Comparison of ENCODE assay signal across 19 mouse cellular contexts in the genomic region with DNA sequence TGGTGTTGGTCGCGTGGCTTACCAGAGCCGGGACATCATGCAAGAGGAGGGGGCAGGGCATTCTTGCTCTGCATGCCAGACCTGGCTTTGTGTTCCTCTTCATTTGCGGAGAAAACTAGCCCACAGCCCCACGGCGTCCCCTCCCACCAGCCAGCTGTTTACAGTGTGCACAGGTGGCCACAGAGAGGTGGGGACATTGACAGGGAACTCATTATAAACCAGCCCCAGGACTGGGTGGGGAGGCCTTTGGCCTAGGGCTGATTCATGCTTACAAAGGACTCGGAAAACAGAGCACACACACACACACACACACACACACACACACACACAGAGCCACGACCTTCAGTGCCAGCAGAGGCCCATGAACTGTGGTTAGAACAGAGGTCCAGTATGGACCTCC. TPM values are rescaled to one million over a fixed set of nuclear protein-coding genes. Genes with fewer than 3 reads are reported as not detected.
DNase-seq lines count a peak whose midpoint lies in the region; ATAC-seq and TF ChIP-seq lines count a peak whose summit lies in the region.
"Had no signal": no experiment of that assay in that cellular context is flagged by ENCODE, and none has a peak within 500 bp of the region (broad histone marks: within the 10 kb centered on the region; RNA-seq: fewer than 3 reads in every experiment).

No protein-coding gene starts in this region.

- peak overlapping the region; percentile 6 for H3K27ac ChIP-seq in lung, embryonic 16.5 days (ENCODE audit: low read length)
- peak overlapping the region; percentile 54 for H3K27ac ChIP-seq in intestine, embryonic 16.5 days (ENCODE audit: low read length)
- peak overlapping the region; percentile 70 for H3K27ac ChIP-seq in stomach, embryonic 16.5 days (ENCODE audit: low read length)
- H3K27ac ChIP-seq: forebrain, embryonic 10.5 days; lung, embryonic 15.5 days; midbrain, embryonic 15.5 days had no signal

- 42% methylated on average over 8 of the region's 8 CpGs for WGBS in lung, embryonic 16.5 days
- 57% methylated on average over 8 of the region's 8 CpGs for WGBS in lung, adult 2 months
- 40% methylated on average over 8 of the region's 8 CpGs for WGBS in intestine, embryonic 16.5 days
- WGBS in stomach, embryonic 16.5 days, result 45% methylated on average over 8 of the region's 8 CpGs

- TF ChIP-seq CTCF in lung, adult 2 months (IDR thresholded peaks at IDR 0.05; ENCODE audit: insufficient read depth, low read length), result no peak

- no peak for DNase-seq in lung, adult 2 months
- peak; percentile 59 for DNase-seq in ZHBTc4 (ENCODE audit: low read depth, low spot score)
- no peak for DNase-seq in kidney, postnatal 36 days
- no peak for DNase-seq in left cerebral cortex, adult 9 months (ENCODE audit: low spot score in 2 of 2)
- DNase-seq: cerebellum, postnatal 25 days; gastrocnemius, postnatal 14 days; kidney, adult 8-10 months; right cerebral cortex, adult 18-20 months; spleen, adult 18-20 months; thymus, adult 18-20 months had no signal

- H3K4me3 ChIP-seq in lung, embryonic 16.5 days (ENCODE audit: low read length), result no peak overlapping the region
- no peak overlapping the region for H3K4me3 ChIP-seq in lung, adult 2 months (replicated peaks; ENCODE audit: extremely low read depth, low read depth, low read length)
- no peak overlapping the region for H3K4me3 ChIP-seq in intestine, embryonic 16.5 days (ENCODE audit: low read length)
- H3K4me3 ChIP-seq in stomach, embryonic 16.5 days (replicated peaks; ENCODE audit: low read length), result no peak overlapping the region
- H3K4me3 ChIP-seq: forebrain, embryonic 10.5 days; lung, embryonic 15.5 days; midbrain, embryonic 15.5 days had no signal

- no peaks in the 10 kb centered on the region for H3K27me3 ChIP-seq in lung, embryonic 16.5 days (ENCODE audit: control insufficient read depth, insufficient read depth, low read depth, low read length)
- no peaks in the 10 kb centered on the region for H3K27me3 ChIP-seq in intestine, embryonic 16.5 days (replicated peaks; ENCODE audit: control insufficient read depth, insufficient read depth, low read length)
- H3K27me3 ChIP-seq in stomach, embryonic 16.5 days (ENCODE audit: control insufficient read depth, insufficient read depth, low read length), result no peaks in the 10 kb centered on the region
- H3K27me3 ChIP-seq: lung, embryonic 15.5 days; midbrain, embryonic 15.5 days had no signal

- no peaks in the 10 kb centered on the region for H3K36me3 ChIP-seq in lung, embryonic 16.5 days (ENCODE audit: control insufficient read depth, insufficient read depth, low read length)
- no peaks in the 10 kb centered on the region for H3K36me3 ChIP-seq in intestine, embryonic 16.5 days (ENCODE audit: control insufficient read depth, insufficient read depth, low read length)
- H3K36me3 ChIP-seq in stomach, embryonic 16.5 days (ENCODE audit: control insufficient read depth, insufficient read depth, low read length), result no peaks in the 10 kb centered on the region
- H3K36me3 ChIP-seq: forebrain, embryonic 10.5 days; lung, embryonic 15.5 days; midbrain, embryonic 15.5 days had no signal

- ATAC-seq in lung, embryonic 16.5 days (ENCODE audit: low read depth), result no peak
- peak; percentile 45; the same call in 1 of the 2 replicates for ATAC-seq in intestine, embryonic 16.5 days
- peak; percentile 85; the same call in 1 of the 2 replicates for ATAC-seq in stomach, embryonic 16.5 days (ENCODE audit: insufficient read depth, low FRiP score)
- ATAC-seq: hindbrain, embryonic 16.5 days; midbrain, embryonic 15.5 days had no signal

- no peaks in the 10 kb centered on the region for H3K9me3 ChIP-seq in lung, embryonic 16.5 days (ENCODE audit: control insufficient read depth, low read length)
- no peaks in the 10 kb centered on the region for H3K9me3 ChIP-seq in intestine, embryonic 16.5 days (ENCODE audit: control insufficient read depth, low read length)
- H3K9me3 ChIP-seq in stomach, embryonic 16.5 days (replicated peaks; ENCODE audit: control insufficient read depth, low read length), result 0 out of 2 replicates have a peak, but pooled peaks cover 5% of the 10 kb centered on the region
- H3K9me3 ChIP-seq: forebrain, embryonic 10.5 days; lung, embryonic 15.5 days; midbrain, embryonic 15.5 days had no signal

- no peak for TF ChIP-seq POLR2A in lung, adult 2 months (IDR thresholded peaks at IDR 0.05; ENCODE audit: borderline replicate concordance, extremely low read depth, low read depth, low read length)

- no peak overlapping the region for H3K9ac ChIP-seq in lung, embryonic 16.5 days (ENCODE audit: low read length)
- no peak overlapping the region for H3K9ac ChIP-seq in intestine, embryonic 16.5 days (ENCODE audit: low read depth, low read length)
- no peak overlapping the region for H3K9ac ChIP-seq in stomach, embryonic 16.5 days (ENCODE audit: low read length)
- H3K9ac ChIP-seq: lung, embryonic 15.5 days; midbrain, embryonic 15.5 days had no signal

- peaks cover 8% of the 10 kb centered on the region; the same call in 1 of the 2 replicates for H3K4me1 ChIP-seq in lung, embryonic 16.5 days (replicated peaks; ENCODE audit: control insufficient read depth, insufficient read depth, low read length)
- H3K4me1 ChIP-seq in lung, adult 2 months (ENCODE audit: control insufficient read depth, insufficient read depth, low read length), result no peaks in the 10 kb centered on the region
- peaks cover 18% of the 10 kb centered on the region; the same call in 1 of the 2 replicates for H3K4me1 ChIP-seq in intestine, embryonic 16.5 days (ENCODE audit: control insufficient read depth, insufficient read depth, low read length)
- H3K4me1 ChIP-seq in stomach, embryonic 16.5 days (ENCODE audit: control insufficient read depth, insufficient read depth, low read length), result peaks cover 4% of the 10 kb centered on the region; the same call in 1 of the 2 replicates

- H3K4me2 ChIP-seq in lung, embryonic 16.5 days (ENCODE audit: low read depth, low read length), result no peak overlapping the region
- H3K4me2 ChIP-seq in intestine, embryonic 16.5 days (ENCODE audit: low read depth, low read length), result no peak overlapping the region
- no peak overlapping the region for H3K4me2 ChIP-seq in stomach, embryonic 16.5 days (ENCODE audit: low read depth, low read length)
- H3K4me2 ChIP-seq: heart, embryonic 11.5 days; lung, embryonic 15.5 days; midbrain, embryonic 15.5 days had no signal

RNA-seq across cellular contexts. Expression of gene Bco1, which starts 16.6 kb away (rescaled TPM):
- polyA plus RNA-seq in lung, embryonic 16.5 days (2015; fragmentation: Nextera tagmentation; extraction: Ambion mirVana), result 0.40 and 0.44 TPM in 2 replicates
- 0.34 TPM in 1 of 2 replicates, not detected in the other for polyA plus RNA-seq in lung, adult 2 months (2012; rRNA removed)
- polyA plus RNA-seq in intestine, embryonic 16.5 days (2015; fragmentation: Nextera tagmentation; extraction: Ambion mirVana), result 1.2 TPM in 2 replicates
- 0.92 and 1.2 TPM in 2 replicates for polyA plus RNA-seq in stomach, embryonic 16.5 days (2015; fragmentation: Nextera tagmentation; extraction: Ambion mirVana)

RNA-seq across cellular contexts. Expression of gene Pkd1l2, which starts 30.0 kb away (rescaled TPM):
- not detected in 2 replicates for polyA plus RNA-seq in lung, embryonic 16.5 days (2015; fragmentation: Nextera tagmentation; extraction: Ambion mirVana)
- 0.06 and 0.12 TPM in 2 replicates for polyA plus RNA-seq in lung, adult 2 months (2012; rRNA removed)
- 0.18 and 0.28 TPM in 2 replicates for polyA plus RNA-seq in intestine, embryonic 16.5 days (2015; fragmentation: Nextera tagmentation; extraction: Ambion mirVana)
- 0.48 and 0.71 TPM in 2 replicates for polyA plus RNA-seq in stomach, embryonic 16.5 days (2015; fragmentation: Nextera tagmentation; extraction: Ambion mirVana)
- polyA plus RNA-seq: embryonic facial prominence, embryonic 11.5 days; forebrain, embryonic 10.5 days; lung, embryonic 15.5 days; midbrain, embryonic 15.5 days had no signal

RNA-seq across cellular contexts. Expression of gene Gan, which starts 45.7 kb away (rescaled TPM):
- 1.8 TPM in 2 replicates for polyA plus RNA-seq in lung, embryonic 16.5 days (2015; fragmentation: Nextera tagmentation; extraction: Ambion mirVana)
- polyA plus RNA-seq in lung, adult 2 months (2012; rRNA removed), result 5.6 and 8.6 TPM in 2 replicates
- polyA plus RNA-seq in intestine, embryonic 16.5 days (2015; fragmentation: Nextera tagmentation; extraction: Ambion mirVana), result 1.5 TPM in 2 replicates
- 2.2 TPM in 2 replicates for polyA plus RNA-seq in stomach, embryonic 16.5 days (2015; fragmentation: Nextera tagmentation; extraction: Ambion mirVana)

Comparison
In these comparisons a context has a peak if more than half of its experiments do, and no peak if none do; other contexts are left out.
1. H3K27ac ChIP-seq: peak in every context shown above with its lines; median percentile 70 in stomach, embryonic 16.5 days; 54 in intestine, embryonic 16.5 days; 6 in lung, embryonic 16.5 days.